Mouse (Mus musculus) left cerebral cortex, adult 8-10 months (tissue): ENCODE data around the gene Olfr522. TPM values are rescaled to one million over a fixed set of nuclear protein-coding genes. Genes with fewer than 3 reads are reported as not detected.

Source experiments
- DNase-seq, 2 experiments: peaks; one replicate each; pipeline ENCODE4 v3.0.0; 2022; ENCODE audit warnings: low spot score in 2 of 2
- total RNA-seq, 4 experiments: library from RNA; stranded (reverse); gene quantifications; 2 replicates each; pipeline ENCODE4 v1.2.4; 2022

Olfr522 gene
- total RNA-seq, 4 experiments from 2014 or later = not detected

GRCm38 (mm10) chr7:140116329-140117054, 48.1 kb downstream of the Olfr522 start, which contains the start of gene Echs1:
Gene Echs1, minus strand, starts transcription at chr7:140116476.
- DNase-seq = peak; percentile 73 to 81

GRCm38 (mm10) chr7:140115583-140116328, 48.8 kb downstream of the Olfr522 start, which contains the start of gene Paox:
Gene Paox, plus strand, starts transcription at chr7:140115799.
- peak; percentile 25 to 67 for DNase-seq

GRCm38 (mm10) chr7:140111943-140112342, 52.6 kb downstream of the Olfr522 start:
- DNase-seq = no peak

Other genes with a start within 250 kb of the Olfr522 start
- gene Utf1, start 221.0 kb downstream of the Olfr522 start, total RNA-seq = not detected
- gene 6430531B16Rik, start 186.0 kb downstream of the Olfr522 start, total RNA-seq = 1 to 10 TPM; 1.1 to 1.7 (median 1.2) TPM
- 1 to 10 TPM; 1.1 to 3.6 (median 1.9) TPM for gene Adam8, start 172.2 kb downstream of the Olfr522 start, total RNA-seq
- 10 to 100 TPM; 19.6 to 28.2 (median 23.3) TPM for gene Zfp511, start 128.4 kb downstream of the Olfr522 start, total RNA-seq
- gene Tubgcp2, start 128.1 kb downstream of the Olfr522 start, total RNA-seq = 10 to 100 TPM; 36.6 to 44.2 (median 42.8) TPM
- gene Msx3, start 115.7 kb downstream of the Olfr522 start, total RNA-seq = under 1 TPM in 2 of 4 experiments, not detected in 2; 0.14 to 0.19 TPM
- 100 to 1,000 TPM; 184 to 218 (median 213) TPM for gene Caly, start 82.2 kb downstream of the Olfr522 start, total RNA-seq
- gene Prap1, start 71.4 kb downstream of the Olfr522 start, total RNA-seq = not detected
- 10 to 100 TPM; 45.1 to 51.0 (median 49.0) TPM for gene Fuom, start 62.3 kb downstream of the Olfr522 start, total RNA-seq
- gene Paox, start 49.0 kb downstream of the Olfr522 start, total RNA-seq = 1 to 10 TPM; 6.7 to 7.9 (median 7.3) TPM
- gene Echs1, start 48.3 kb downstream of the Olfr522 start, total RNA-seq = 10 to 100 TPM; 56.9 to 64.5 (median 59.3) TPM
- 10 to 100 TPM; 22.1 to 31.4 (median 27.4) TPM for gene Mtg1, start 27.2 kb downstream of the Olfr522 start, total RNA-seq
- gene Sprn, start 9.9 kb downstream of the Olfr522 start, total RNA-seq = 100 to 1,000 TPM; 121 to 142 (median 130) TPM
- under 1 TPM in 2 of 4 experiments, not detected in 2; 0.11 to 0.16 TPM for gene Olfr523, start 8.5 kb upstream of the Olfr522 start, total RNA-seq
- gene Olfr524, start 41.2 kb upstream of the Olfr522 start, total RNA-seq = not detected
- under 1 TPM in 1 of 4 experiments, not detected in 3; 0.09 TPM for gene Cd163l1, start 53.5 kb upstream of the Olfr522 start, total RNA-seq
- gene 5830411N06Rik, start 82.5 kb upstream of the Olfr522 start, total RNA-seq = under 1 TPM in 2 of 4 experiments, not detected in 2; 0.17 to 0.32 TPM
- gene Olfr525, start 156.1 kb upstream of the Olfr522 start, total RNA-seq = not detected
- not detected for gene Olfr527, start 169.3 kb upstream of the Olfr522 start, total RNA-seq
- gene Olfr60, start 196.9 kb upstream of the Olfr522 start, total RNA-seq = not detected
- not detected for gene Olfr530, start 211.6 kb upstream of the Olfr522 start, total RNA-seq
- gene Olfr531, start 238.2 kb upstream of the Olfr522 start, total RNA-seq = not detected